Mouse (Mus musculus) thymus, postnatal 10 days (tissue): Measurements from ENCODE around the gene Lat.
A peak's percentile ranks its signal among the peaks of the same experiment; 100 is the strongest.
"Not testable (repeated sequence)": the region's sequence is repeated elsewhere in the genome, so short reads cannot be mapped to it uniquely, and the experiment has no call there.

Experiments used
- DNase-seq, 2 experiments: peaks; one replicate each; pipeline ENCODE4 v3.0.0; 2021; ENCODE audit warnings: low spot score in 2 of 2

Lat gene

GRCm38 (mm10) chr7:126332691-126333090 is 36.7 kb downstream of the Lat start:
- no peak for DNase-seq

GRCm38 (mm10) chr7:126330693-126331092 is 38.7 kb downstream of the Lat start:
- no peak for DNase-seq

DNA sequence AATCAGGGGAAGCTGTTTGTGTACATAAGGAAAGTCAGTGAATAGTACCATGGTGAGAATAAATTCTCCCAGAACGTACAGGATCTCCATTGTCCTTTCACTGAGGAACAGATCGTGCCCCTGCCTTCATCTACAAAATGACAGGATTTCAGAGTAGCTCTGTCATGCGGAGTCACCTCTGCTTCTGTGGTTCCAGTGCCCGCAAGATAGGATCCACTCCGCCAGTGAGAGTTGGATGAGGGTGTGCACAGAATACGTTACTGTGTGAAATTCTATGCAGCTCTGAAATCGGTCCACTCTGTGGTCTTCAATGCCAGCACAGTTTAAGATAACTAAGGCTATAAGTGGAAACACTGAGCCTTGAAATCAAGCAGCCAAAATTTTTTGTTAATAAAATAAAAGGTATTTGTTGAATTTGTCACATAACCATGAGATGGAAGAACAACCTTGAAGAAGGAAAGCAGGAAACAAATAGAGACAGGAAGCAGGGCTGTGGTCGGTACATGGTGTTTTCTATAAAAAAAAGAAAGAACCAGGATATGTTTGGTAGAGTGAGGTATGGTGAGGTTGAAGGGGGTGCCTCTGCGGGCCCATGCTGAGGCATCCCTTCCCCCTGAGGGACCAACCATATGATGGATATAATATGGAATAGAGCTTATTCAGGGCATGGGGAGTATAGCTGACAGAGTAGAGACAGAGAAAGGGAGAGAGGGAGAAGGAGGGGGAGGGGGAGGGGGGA is 39.3 kb downstream of the Lat start:
- DNase-seq = no peak

GRCm38 (mm10) chr7:126328848-126329247 is 40.5 kb downstream of the Lat start:
- DNase-seq = not testable (repeated sequence)

DNA sequence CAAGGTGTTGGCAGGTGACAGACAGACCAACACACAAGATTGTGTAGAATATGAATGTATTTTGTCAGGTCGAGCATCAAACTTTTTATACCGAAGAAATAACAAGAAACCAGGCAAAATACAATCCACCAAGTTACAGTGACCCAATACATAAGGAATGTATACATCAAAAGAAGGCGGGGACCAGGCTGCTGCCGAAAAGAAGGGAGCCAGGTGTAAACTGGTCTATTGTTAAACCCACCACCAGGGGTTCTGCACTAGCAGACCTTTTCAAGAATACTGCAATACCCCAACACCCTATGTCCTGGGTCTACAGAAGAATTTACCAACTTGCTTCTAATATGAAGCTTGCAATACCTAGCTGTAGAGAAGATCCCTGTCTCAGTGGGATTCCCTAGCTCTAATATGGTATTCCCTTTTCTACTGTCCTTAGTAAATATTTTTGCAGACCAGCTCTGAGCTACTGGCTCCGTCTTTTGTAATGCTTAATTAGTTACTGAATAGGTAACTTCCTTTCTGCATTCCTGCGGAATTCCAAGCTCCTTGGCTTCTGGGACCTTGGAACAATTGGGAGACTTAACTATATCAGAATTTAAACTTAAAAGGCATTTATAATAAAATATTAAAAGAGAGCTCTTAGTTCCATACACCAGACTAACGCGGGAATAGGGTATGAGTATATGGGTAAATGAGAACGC is 43.6 kb downstream of the Lat start:
- DNase-seq = not testable (repeated sequence)

- no peak for DNase-seq
These were observed 44.6 kb downstream of the Lat start for GRCm38 (mm10) chr7:126324791-126325190.

DNA sequence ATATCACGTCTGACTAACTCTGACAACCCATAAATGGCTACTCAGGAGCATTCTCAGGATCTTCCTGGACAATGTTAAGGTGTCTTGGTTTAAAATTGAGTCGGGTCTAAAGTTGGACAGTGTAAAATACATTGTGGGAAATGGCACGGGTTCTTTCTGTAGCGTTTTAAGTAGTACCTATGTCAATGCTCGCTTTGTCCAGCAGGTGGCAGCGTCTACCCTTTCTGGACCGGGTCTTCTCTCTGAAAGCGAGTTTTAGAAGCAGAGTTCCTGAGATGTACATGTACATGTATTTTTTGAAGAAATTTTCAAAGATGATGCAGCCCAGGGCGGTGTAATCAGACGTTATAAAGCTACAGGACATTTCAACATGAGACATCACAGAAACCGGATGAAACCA is 45.6 kb downstream of the Lat start:
- peak; percentile 76 to 88 for DNase-seq

DNA sequence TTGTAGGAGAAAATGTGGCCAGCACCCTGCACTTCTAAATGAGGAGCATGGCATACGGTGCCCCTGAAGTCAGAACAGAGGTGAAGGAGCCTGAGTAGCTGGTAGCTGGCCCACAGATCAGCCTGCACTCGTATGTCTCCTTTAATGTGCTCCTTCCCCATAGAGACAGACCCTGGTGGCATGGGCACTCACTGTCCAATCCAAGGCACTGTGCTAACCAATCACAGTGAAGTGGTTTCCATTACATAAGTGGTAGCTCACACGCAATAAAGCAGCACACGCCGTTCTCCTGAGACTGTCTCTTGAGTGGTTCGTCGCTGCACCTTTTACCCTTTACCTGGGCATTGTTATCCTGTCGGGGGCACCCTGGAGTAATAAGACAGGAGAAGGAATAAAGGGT is 55.1 kb downstream of the Lat start:
- no peak for DNase-seq
